Mouse (Mus musculus) heart, embryonic 14.5 days (tissue): Measurements from ENCODE around the gene Pdcd6. TPM values are rescaled to one million over a fixed set of nuclear protein-coding genes. Genes with fewer than 3 reads are reported as not detected.

ENCODE experiments used
- ATAC-seq: fragments of 200-750 bp; cut with Nextera tagmentation; 2 replicates; pipeline ENCODE4 v1.8.0; 2017; ENCODE audit warnings: low read depth, moderate TSS enrichment; ENCODE audit not compliant: insufficient number of reproducible peaks, insufficient read depth, low FRiP score
- H3K27ac ChIP-seq, 2 experiments: fragments of 200-500 bp in 1 of 2; fragments of 300-500 bp in 1 of 2; sonication (generic) in 1 of 2; replicated peaks in 1 of 2; 2 replicates each; pipeline ENCODE4 v1.5.1; 2012 to 2014; ENCODE audit warnings: low read depth in 2 of 2, low read length in 2 of 2, control low read depth in 1 of 2, mild to moderate bottlenecking in 1 of 2, mixed read lengths in 1 of 2; ENCODE audit not compliant: control insufficient read depth in 1 of 2, insufficient read depth in 1 of 2
- H3K27me3 ChIP-seq: fragments of 300-500 bp; sonication (generic); 2 replicates; pipeline ENCODE4 v1.6.1; 2014; ENCODE audit warnings: mild to moderate bottlenecking, low read length, control low read depth; ENCODE audit not compliant: control insufficient read depth, insufficient read depth
- H3K36me3 ChIP-seq: fragments of 300-500 bp; sonication (generic); 2 replicates; pipeline ENCODE4 v1.6.1; 2014; ENCODE audit warnings: mild to moderate bottlenecking, control low read depth, low read length, mixed read lengths; ENCODE audit not compliant: control insufficient read depth, insufficient read depth
- H3K4me1 ChIP-seq, 2 experiments: fragments of 200-500 bp in 1 of 2; fragments of 300-500 bp in 1 of 2; sonication (generic) in 1 of 2; 2 replicates each; pipeline ENCODE4 v1.6.1; 2012 to 2014; ENCODE audit warnings: low read length in 2 of 2, control low read depth in 1 of 2, mixed read lengths in 1 of 2; ENCODE audit not compliant: control insufficient read depth in 2 of 2, insufficient read depth in 2 of 2
- H3K4me2 ChIP-seq: fragments of 300-500 bp; sonication (generic); 2 replicates; pipeline ENCODE4 v1.6.1; 2014; ENCODE audit warnings: mild to moderate bottlenecking, low read length
- H3K4me3 ChIP-seq, 2 experiments: fragments of 200-500 bp in 1 of 2; fragments of 300-500 bp in 1 of 2; sonication (generic) in 1 of 2; 2 replicates each; pipeline ENCODE4 v1.5.1; 2012 to 2014; ENCODE audit warnings: low read length in 2 of 2, mild to moderate bottlenecking in 2 of 2, control low read depth in 1 of 2, low read depth in 1 of 2, moderate library complexity in 1 of 2; ENCODE audit not compliant: control insufficient read depth in 1 of 2, insufficient read depth in 1 of 2
- H3K9ac ChIP-seq: fragments of 300-500 bp; sonication (generic); 2 replicates; pipeline ENCODE4 v1.6.1; 2014; ENCODE audit warnings: mild to moderate bottlenecking, low read length
- H3K9me3 ChIP-seq: fragments of 300-500 bp; sonication (generic); 2 replicates; pipeline ENCODE4 v1.6.1; 2016; ENCODE audit warnings: low read length, control low read depth; ENCODE audit not compliant: control insufficient read depth
- WGBS: fragments of 180-500 bp; shearing (Covaris S2); extraction: QIAGEN DNeasy Blood & Tissue Kit; methylation state at CpG from one replicate; pipeline ENCODE4 v1.1.7; 2014; 5-methylcytosine and 5-hydroxymethylcytosine counted together
- polyA plus RNA-seq: library from polyadenylated mRNA; unstranded; fragments of >200 nt; fragmentation: Nextera tagmentation; extraction: Ambion mirVana; gene quantifications from 2 replicates; pipeline ENCODE4 v1.2.1, GENCODE M21; 2014

The Pdcd6 gene
- polyA plus RNA-seq, 1 experiment from 2014 or later = 109 TPM

- no peaks in the 10 kb centered on the region for H3K9me3 ChIP-seq
- WGBS = 78% methylated on average over 10 of the region's 10 CpGs
- no peaks in the 10 kb centered on the region for H3K27me3 ChIP-seq
- no peak for ATAC-seq
- no peaks in the 10 kb centered on the region for H3K4me1 ChIP-seq
- peaks cover 52% of the 10 kb centered on the region for H3K36me3 ChIP-seq
- H3K4me2 ChIP-seq = no peak overlapping the region
- no peak overlapping the region for H3K9ac ChIP-seq
- no peak overlapping the region for H3K4me3 ChIP-seq
- no peak overlapping the region for H3K27ac ChIP-seq
Measured at GRCm38 (mm10) chr13:74302050-74303037, 15.0 kb downstream of the Pdcd6 start.

GRCm38 (mm10) chr13:74301607-74301984 is 15.8 kb downstream of the Pdcd6 start:
- no peak overlapping the region for H3K9ac ChIP-seq
- no peaks in the 10 kb centered on the region for H3K9me3 ChIP-seq
- no peaks in the 10 kb centered on the region for H3K27me3 ChIP-seq
- H3K4me1 ChIP-seq = no peaks in the 10 kb centered on the region
- H3K4me3 ChIP-seq = no peak overlapping the region
- H3K27ac ChIP-seq = no peak overlapping the region
- WGBS = 63% methylated on average over 6 of the region's 6 CpGs
- no peak for ATAC-seq
- H3K4me2 ChIP-seq = no peak overlapping the region
- H3K36me3 ChIP-seq = peaks cover 45% of the 10 kb centered on the region

GRCm38 (mm10) chr13:74300925-74301606 is 16.3 kb downstream of the Pdcd6 start:
- Histone ChIP-seq H3K27me3 (no peaks in the 10 kb centered on the region), H3K36me3 (peaks cover 40% of the 10 kb centered on the region), H3K9me3 (no peaks in the 10 kb centered on the region), H3K4me3 (no peak overlapping the region), H3K9ac (no peak overlapping the region), H3K4me1 (no peaks in the 10 kb centered on the region), H3K4me2 (no peak overlapping the region), H3K27ac (no peak overlapping the region)
- peak; percentile 59; the same call in 1 of the 2 replicates for ATAC-seq
- WGBS = 37% methylated on average over 4 of the region's 4 CpGs

- no peak for ATAC-seq
- no peaks in the 10 kb centered on the region; a peak in 1 of 4 replicates for H3K4me1 ChIP-seq
- H3K4me2 ChIP-seq = no peak overlapping the region
- no peak overlapping the region for H3K27ac ChIP-seq
- H3K9me3 ChIP-seq = no peaks in the 10 kb centered on the region
- no peak overlapping the region for H3K9ac ChIP-seq
- WGBS = 53% methylated on average over 7 of the region's 7 CpGs
- H3K36me3 ChIP-seq = no peaks in the 10 kb centered on the region
- peaks cover 10% of the 10 kb centered on the region for H3K27me3 ChIP-seq
- no peak overlapping the region for H3K4me3 ChIP-seq
Measured at GRCm38 (mm10) chr13:74296376-74296775, 21.0 kb downstream of the Pdcd6 start.

- H3K4me2 ChIP-seq = peak within 1 kb of the TSS; percentile 51
- H3K9ac ChIP-seq = 0 out of 2 replicates have a peak within 1 kb of the TSS, but pooled peaks have one; percentile 27
- peak within 1 kb of the TSS; percentile 24 to 27 for H3K4me3 ChIP-seq
- no peaks in the 10 kb centered on the region for H3K36me3 ChIP-seq
- peaks cover 15% of the 10 kb centered on the region for H3K27me3 ChIP-seq
- no peak within 1 kb of the TSS for H3K27ac ChIP-seq
- WGBS = under 1% methylated on average over 27 of the region's 27 CpGs
- no peaks in the 10 kb centered on the region; a peak in 1 of 4 replicates for H3K4me1 ChIP-seq
- H3K9me3 ChIP-seq = no peaks in the 10 kb centered on the region
- ATAC-seq = peak; percentile 21; the same call in 1 of the 2 replicates
Measured at GRCm38 (mm10) chr13:74292167-74292566, 25.2 kb downstream of the Pdcd6 start, which contains the start of gene Ahrr. Gene Ahrr, minus strand, starts transcription at chr13:74292331.

- Histone ChIP-seq H3K4me1 (no peaks in the 10 kb centered on the region; a peak in 1 of 4 replicates), H3K27ac (no peak overlapping the region), H3K4me2 (no peak overlapping the region), H3K27me3 (peaks cover 15% of the 10 kb centered on the region), H3K36me3 (no peaks in the 10 kb centered on the region), H3K9me3 (no peaks in the 10 kb centered on the region), H3K9ac (no peak overlapping the region), H3K4me3 (no peak overlapping the region)
- WGBS = 75% methylated on average over 5 of the region's 5 CpGs
- ATAC-seq = no peak
Measured at GRCm38 (mm10) chr13:74289646-74290045, 27.7 kb downstream of the Pdcd6 start.

- H3K9me3 ChIP-seq = no peaks in the 10 kb centered on the region
- ATAC-seq = no peak
- H3K9ac ChIP-seq = no peak overlapping the region
- WGBS = 83% methylated on average over 1 of the region's 2 CpGs
- no peaks in the 10 kb centered on the region for H3K27me3 ChIP-seq
- H3K36me3 ChIP-seq = no peaks in the 10 kb centered on the region
- H3K4me2 ChIP-seq = no peak overlapping the region
- H3K27ac ChIP-seq = no peak overlapping the region
- no peak overlapping the region for H3K4me3 ChIP-seq
- H3K4me1 ChIP-seq = no peaks in the 10 kb centered on the region
Measured at GRCm38 (mm10) chr13:74282299-74282698, 35.1 kb downstream of the Pdcd6 start.
